Mouse (Mus musculus): ENCODE data around the gene Agap1. TPM values are rescaled to one million over a fixed set of nuclear protein-coding genes. Genes with fewer than 3 reads are reported as not detected.

The Agap1 gene
- polyA plus RNA-seq, 1 experiment from 2014 or later, result 27.2 TPM

DNA sequence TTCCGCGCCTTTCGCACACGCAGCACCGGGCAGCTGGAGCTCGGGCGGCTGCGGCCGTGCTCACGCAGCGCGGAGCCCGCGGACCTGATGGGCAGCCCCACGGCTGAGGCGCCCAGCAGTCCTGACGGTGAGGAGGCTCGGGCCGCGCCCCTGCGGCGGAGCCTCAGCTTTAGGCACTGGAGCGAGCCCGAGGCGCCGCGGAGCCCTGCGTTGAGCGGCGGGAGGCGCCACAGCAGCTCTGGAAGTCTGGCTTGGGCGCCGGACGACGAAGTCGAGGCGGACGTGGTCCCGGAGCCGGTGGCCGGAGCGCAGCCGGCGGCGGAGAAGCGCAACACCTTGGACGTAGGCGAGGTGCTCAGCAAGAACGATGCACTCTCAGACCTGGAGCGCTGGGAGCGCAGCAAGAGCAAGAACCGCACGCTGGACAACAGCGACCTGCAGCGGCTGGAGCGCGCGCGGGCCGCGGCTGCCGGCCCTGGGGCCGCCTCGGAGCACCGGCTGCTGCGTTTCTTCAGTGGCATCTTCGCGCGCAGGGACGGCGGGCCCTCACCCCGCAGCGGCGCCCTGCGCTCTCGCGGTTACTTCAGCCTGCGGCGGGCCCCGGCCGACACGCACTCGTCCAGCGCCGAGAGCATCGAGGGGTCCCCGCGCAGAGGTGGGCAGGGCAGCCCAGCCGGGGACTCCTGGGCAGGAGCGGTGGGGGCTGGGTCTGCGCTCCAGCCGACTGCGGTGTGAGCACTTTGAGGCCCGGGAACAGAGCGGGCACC is 126.6 kb downstream of the Agap1 start:
- Histone ChIP-seq H3K4me1 (replicated peaks) (peaks cover 91% of the 10 kb centered on the region), H3K27me3 (ENCODE audit: insufficient read depth, poor library complexity, severe bottlenecking) (peaks cover 19% of the 10 kb centered on the region), H3K27ac (peak overlapping the region; percentile 94), H3K9me3 (no peaks in the 10 kb centered on the region), H3K36me3 (no peaks in the 10 kb centered on the region), H3K4me3 (peak overlapping the region; percentile 86)
- WGBS, result under 1% methylated on average over 95 of the region's 95 CpGs
- peak; percentile 75 for DNase-seq (ENCODE audit: low spot score)

DNA sequence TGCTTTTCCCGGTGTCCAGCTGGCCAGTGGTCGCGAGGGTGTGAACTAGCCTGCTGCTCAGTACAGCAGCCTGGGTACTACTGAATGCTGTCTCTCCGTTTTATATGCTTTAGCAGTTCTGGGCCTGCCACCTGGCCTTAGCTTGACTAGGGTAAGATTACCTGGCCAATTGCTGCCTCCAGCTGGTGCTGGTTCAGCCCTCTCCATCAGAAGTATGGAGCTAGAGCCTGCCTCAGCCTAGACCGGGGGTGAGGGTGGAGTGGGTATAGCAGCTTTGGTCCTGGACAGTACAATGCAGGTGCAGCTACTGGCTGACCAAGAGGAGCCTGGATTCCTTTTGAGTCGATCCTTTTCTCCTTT is 127.1 kb downstream of the Agap1 start:
- 15% methylated on average over 6 of the region's 6 CpGs for WGBS
- no peaks in the 10 kb centered on the region for H3K36me3 ChIP-seq
- no peaks in the 10 kb centered on the region for H3K9me3 ChIP-seq
- no peak for DNase-seq (ENCODE audit: low spot score)
- H3K4me1 ChIP-seq (replicated peaks), result peaks cover 91% of the 10 kb centered on the region
- H3K4me3 ChIP-seq, result peak overlapping the region; percentile 86
- peaks cover 19% of the 10 kb centered on the region for H3K27me3 ChIP-seq (ENCODE audit: insufficient read depth, poor library complexity, severe bottlenecking)
- peak overlapping the region; percentile 94 for H3K27ac ChIP-seq

GRCm38 (mm10) chr1:89583369-89583768 is 128.8 kb downstream of the Agap1 start:
- H3K4me1 ChIP-seq (replicated peaks), result peaks cover 90% of the 10 kb centered on the region
- 87% methylated on average over 5 of the region's 5 CpGs for WGBS
- H3K9me3 ChIP-seq, result no peaks in the 10 kb centered on the region

DNA sequence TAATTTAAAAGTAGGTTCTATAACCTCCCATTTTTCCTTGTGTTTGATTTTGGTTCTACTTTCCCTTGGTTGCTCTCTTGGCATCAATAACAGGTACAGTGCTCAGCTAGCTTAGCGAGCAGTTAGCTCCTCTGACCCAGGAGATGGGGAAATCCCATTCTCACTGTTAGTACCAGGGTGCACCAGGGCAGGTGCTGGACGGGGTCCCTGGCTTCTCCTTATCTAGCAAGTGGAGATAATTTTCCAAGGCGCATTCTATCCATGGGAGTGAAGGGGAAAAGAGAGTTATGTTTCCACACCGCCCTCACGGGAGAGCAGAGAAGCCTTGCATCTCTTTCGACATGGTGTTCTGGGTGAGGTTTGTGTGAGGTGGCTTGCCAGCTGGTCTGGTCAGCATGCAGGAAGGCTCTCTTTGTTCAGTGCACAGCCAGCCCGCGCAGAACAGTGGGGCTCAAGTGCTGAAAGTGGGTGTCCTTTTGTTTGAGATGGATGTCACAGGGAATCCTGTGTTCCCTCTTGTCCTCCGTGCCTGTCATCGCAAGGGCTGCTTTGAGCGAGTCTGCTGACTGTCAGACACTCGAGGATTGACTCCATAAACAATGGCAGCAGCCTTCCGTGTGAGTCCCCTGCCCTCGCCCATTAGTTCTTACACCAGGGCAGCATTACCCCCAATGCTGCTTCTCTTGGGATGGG is 132.5 kb downstream of the Agap1 start:
- peaks cover 53% of the 10 kb centered on the region for H3K4me1 ChIP-seq (replicated peaks)
- H3K27me3 ChIP-seq (ENCODE audit: insufficient read depth, poor library complexity, severe bottlenecking), result peaks cover 8% of the 10 kb centered on the region
- H3K9me3 ChIP-seq, result peaks cover 14% of the 10 kb centered on the region
- DNase-seq (ENCODE audit: low spot score), result no peak
- peaks cover 19% of the 10 kb centered on the region for H3K36me3 ChIP-seq
- H3K4me3 ChIP-seq, result no peak overlapping the region
- 46% methylated on average over 14 of the region's 14 CpGs for WGBS
- peak overlapping the region; percentile 60 for H3K27ac ChIP-seq

More at GRCm38 (mm10) chr1:89583369-89583768, 128.8 kb downstream of the Agap1 start:
- Histone ChIP-seq H3K27ac (no peak overlapping the region), H3K4me3 (no peak overlapping the region), H3K36me3 (no peaks in the 10 kb centered on the region), H3K27me3 (ENCODE audit: insufficient read depth, poor library complexity, severe bottlenecking) (peaks cover 19% of the 10 kb centered on the region)
- no peak for DNase-seq (ENCODE audit: low spot score)

- Histone ChIP-seq H3K27me3 (ENCODE audit: insufficient read depth, poor library complexity, severe bottlenecking) (no peaks in the 10 kb centered on the region), H3K4me3 (no peak overlapping the region)
- 43% methylated on average over 4 of the region's 4 CpGs for WGBS
Observed at GRCm38 (mm10) chr1:89588154-89588553, 133.5 kb downstream of the Agap1 start.

GRCm38 (mm10) chr1:89590994-89591393 is 136.4 kb downstream of the Agap1 start:
- Histone ChIP-seq H3K27me3 (ENCODE audit: insufficient read depth, poor library complexity, severe bottlenecking) (no peaks in the 10 kb centered on the region), H3K36me3 (peaks cover 33% of the 10 kb centered on the region), H3K27ac (no peak overlapping the region), H3K4me3 (no peak overlapping the region), H3K4me1 (replicated peaks) (peaks cover 37% of the 10 kb centered on the region), H3K9me3 (peaks cover 16% of the 10 kb centered on the region)
- DNase-seq (ENCODE audit: low spot score), result no peak
- 91% methylated on average over 7 of the region's 7 CpGs for WGBS

More at GRCm38 (mm10) chr1:89588154-89588553, 133.5 kb downstream of the Agap1 start:
- Histone ChIP-seq H3K9me3 (peaks cover 16% of the 10 kb centered on the region), H3K27ac (0 out of 2 replicates have a peak overlapping the region, but pooled peaks have one; percentile 60), H3K36me3 (peaks cover 24% of the 10 kb centered on the region), H3K4me1 (replicated peaks) (peaks cover 43% of the 10 kb centered on the region)
- no peak for DNase-seq (ENCODE audit: low spot score)

DNA sequence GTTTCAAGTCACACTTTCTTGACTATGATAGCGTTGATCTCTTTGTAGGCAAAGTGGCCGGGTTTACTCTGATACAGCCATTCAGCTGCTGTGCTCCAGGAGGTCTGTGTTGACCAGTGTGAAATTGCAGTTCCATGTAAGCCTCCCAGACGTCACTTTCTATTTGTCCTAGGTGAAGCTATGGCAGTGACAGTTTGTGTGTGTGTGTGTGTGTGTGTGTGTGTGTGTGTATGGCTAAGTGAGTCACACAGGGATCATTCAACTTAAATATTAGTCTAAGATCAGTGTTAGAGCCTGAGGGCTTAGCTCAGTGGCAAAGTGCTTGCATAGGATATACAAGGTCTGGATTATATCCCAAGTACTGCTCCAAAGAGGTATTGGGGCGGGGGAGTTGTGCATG is 138.6 kb downstream of the Agap1 start:
- H3K36me3 ChIP-seq, result peaks cover 33% of the 10 kb centered on the region

DNA sequence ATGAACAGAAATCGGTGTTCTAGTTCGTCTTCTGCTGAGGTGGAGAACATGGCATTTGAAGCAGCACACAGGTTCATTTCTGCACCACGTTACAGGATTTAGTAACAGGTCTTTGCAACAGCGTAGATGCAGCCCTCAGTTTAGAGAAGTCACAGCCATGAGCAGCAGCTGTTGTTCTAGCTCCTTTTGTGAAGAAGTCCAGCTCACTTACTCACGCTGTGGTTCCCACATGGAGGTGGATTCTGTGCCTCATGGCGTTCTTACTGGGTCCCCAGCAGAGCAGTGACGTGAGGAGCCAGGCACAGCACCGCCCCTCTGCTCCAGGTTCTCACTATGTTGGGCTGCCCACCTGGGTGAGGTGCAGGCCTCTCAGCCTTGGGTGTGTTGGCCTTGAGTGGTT is 140.4 kb downstream of the Agap1 start:
- H3K4me3 ChIP-seq, result no peak overlapping the region
- 91% methylated on average over 8 of the region's 8 CpGs for WGBS
- DNase-seq (ENCODE audit: low spot score), result no peak
- peaks cover 16% of the 10 kb centered on the region for H3K9me3 ChIP-seq
- no peak overlapping the region for H3K27ac ChIP-seq
- H3K27me3 ChIP-seq (ENCODE audit: insufficient read depth, poor library complexity, severe bottlenecking), result no peaks in the 10 kb centered on the region
- peaks cover 46% of the 10 kb centered on the region for H3K4me1 ChIP-seq (replicated peaks)
- H3K36me3 ChIP-seq, result peaks cover 30% of the 10 kb centered on the region

More for the DNA sequence above, 138.6 kb downstream of the Agap1 start:
- H3K4me1 ChIP-seq (replicated peaks), result peaks cover 29% of the 10 kb centered on the region
- 83% methylated on average over 4 of the region's 4 CpGs for WGBS
- H3K9me3 ChIP-seq, result peaks cover 16% of the 10 kb centered on the region
- no peak overlapping the region for H3K27ac ChIP-seq
- H3K27me3 ChIP-seq (ENCODE audit: insufficient read depth, poor library complexity, severe bottlenecking), result no peaks in the 10 kb centered on the region
- DNase-seq (ENCODE audit: low spot score), result no peak
- no peak overlapping the region for H3K4me3 ChIP-seq

DNA sequence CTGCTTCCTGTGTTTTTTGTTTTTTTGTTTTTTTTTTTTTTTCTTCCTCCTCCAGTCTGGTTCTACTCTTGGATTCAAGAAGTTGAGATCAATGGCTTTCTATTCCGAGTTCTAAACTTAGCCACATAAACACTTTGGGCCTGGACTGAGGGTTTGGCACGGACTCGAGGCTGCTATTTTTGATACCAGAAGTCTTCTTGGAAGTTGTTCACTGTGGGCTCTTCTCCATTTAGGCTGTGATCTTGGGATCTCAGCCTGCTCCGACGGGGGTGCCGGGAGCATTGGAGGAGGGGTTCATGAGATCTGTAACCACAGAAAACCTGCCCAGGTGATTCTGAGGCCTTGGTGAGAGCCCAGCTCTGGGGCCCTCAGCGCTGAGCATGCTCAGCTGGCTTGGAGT is 140.8 kb downstream of the Agap1 start:
- WGBS, result 93% methylated on average over 7 of the region's 7 CpGs
- peaks cover 50% of the 10 kb centered on the region for H3K4me1 ChIP-seq (replicated peaks)
- no peak overlapping the region for H3K4me3 ChIP-seq

GRCm38 (mm10) chr1:89596223-89596622 is 141.6 kb downstream of the Agap1 start:
- Histone ChIP-seq H3K4me3 (no peak overlapping the region), H3K36me3 (peaks cover 24% of the 10 kb centered on the region), H3K27ac (no peak overlapping the region), H3K4me1 (replicated peaks) (peaks cover 58% of the 10 kb centered on the region), H3K9me3 (peaks cover 11% of the 10 kb centered on the region), H3K27me3 (ENCODE audit: insufficient read depth, poor library complexity, severe bottlenecking) (no peaks in the 10 kb centered on the region)
- DNase-seq (ENCODE audit: low spot score), result no peak
- WGBS, result 89% methylated on average over 2 of the region's 2 CpGs

More for the DNA sequence above, 140.8 kb downstream of the Agap1 start:
- no peak overlapping the region for H3K27ac ChIP-seq
- H3K27me3 ChIP-seq (ENCODE audit: insufficient read depth, poor library complexity, severe bottlenecking), result no peaks in the 10 kb centered on the region
- peaks cover 16% of the 10 kb centered on the region for H3K9me3 ChIP-seq
- peaks cover 30% of the 10 kb centered on the region for H3K36me3 ChIP-seq
- no peak for DNase-seq (ENCODE audit: low spot score)

DNA sequence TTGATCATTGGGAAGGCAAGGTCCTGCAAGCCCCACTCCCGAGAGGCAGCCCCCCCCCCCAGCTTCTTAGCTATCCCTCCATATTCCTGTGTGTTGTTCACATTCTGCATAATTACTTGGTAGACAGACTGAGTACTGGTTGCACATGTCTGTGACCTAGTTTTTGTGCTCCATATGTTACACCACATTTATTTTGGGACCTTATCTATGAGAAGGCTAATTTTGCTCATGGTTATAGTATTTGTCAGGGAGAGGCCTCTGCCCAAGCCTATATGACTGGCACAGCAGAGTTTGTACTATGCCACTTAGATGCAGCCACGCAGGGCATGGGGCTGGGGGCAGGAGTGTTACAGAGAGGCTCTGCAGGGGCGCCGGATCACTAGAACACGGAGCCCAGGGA is 144.3 kb downstream of the Agap1 start:
- Histone ChIP-seq H3K9me3 (no peaks in the 10 kb centered on the region), H3K27me3 (ENCODE audit: insufficient read depth, poor library complexity, severe bottlenecking) (no peaks in the 10 kb centered on the region), H3K36me3 (peaks cover 7% of the 10 kb centered on the region; the same call in 1 of the 2 replicates), H3K4me3 (no peak overlapping the region), H3K27ac (no peak overlapping the region), H3K4me1 (replicated peaks) (peaks cover 80% of the 10 kb centered on the region)
- WGBS, result 93% methylated on average over 5 of the region's 5 CpGs
- no peak for DNase-seq (ENCODE audit: low spot score)

DNA sequence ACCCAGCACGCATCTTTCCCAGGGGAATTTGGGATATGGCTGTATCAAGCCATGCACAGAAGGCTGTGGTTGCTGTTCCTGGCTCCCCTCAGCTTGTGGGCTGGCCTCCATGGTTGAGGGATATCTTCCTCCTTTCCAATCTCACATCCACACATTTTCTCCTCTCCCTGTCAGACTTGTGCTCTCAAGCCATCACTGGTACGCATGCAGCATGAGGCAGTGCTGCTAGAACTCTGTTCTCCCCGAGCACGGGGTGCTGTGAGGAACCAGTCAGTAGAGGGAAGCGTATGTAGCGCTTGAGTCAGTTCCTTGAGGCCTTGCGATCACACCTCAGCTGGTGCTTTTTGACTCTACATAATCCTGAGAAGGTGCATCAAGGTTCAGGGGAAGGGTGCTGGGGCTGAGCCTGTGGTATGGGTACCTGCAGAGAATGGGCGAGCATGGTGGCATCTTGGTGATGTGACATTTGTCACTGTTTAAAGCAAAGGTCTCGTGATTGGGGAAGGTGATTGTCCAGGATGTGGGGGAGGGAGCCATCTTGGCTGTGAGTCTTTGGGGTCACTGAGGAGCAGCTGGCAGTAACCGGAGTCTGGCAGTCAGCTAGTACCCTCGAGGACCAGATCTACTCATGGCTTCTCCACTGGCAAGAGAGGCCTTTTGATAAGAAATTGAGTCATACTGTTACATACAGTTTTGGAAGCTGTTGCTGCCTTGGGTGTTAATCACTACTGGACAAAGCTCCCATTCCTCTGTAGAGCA is 145.6 kb downstream of the Agap1 start:
- H3K27ac ChIP-seq, result peak overlapping the region; percentile 40
- peaks cover 3% of the 10 kb centered on the region; the same call in 1 of the 2 replicates for H3K36me3 ChIP-seq
- DNase-seq (ENCODE audit: low spot score), result no peak
- H3K27me3 ChIP-seq (ENCODE audit: insufficient read depth, poor library complexity, severe bottlenecking), result no peaks in the 10 kb centered on the region
- peaks cover 69% of the 10 kb centered on the region for H3K4me1 ChIP-seq (replicated peaks)
- no peak overlapping the region for H3K4me3 ChIP-seq
- WGBS, result 87% methylated on average over 11 of the region's 11 CpGs
- H3K9me3 ChIP-seq, result no peaks in the 10 kb centered on the region

All from hindbrain, embryonic 10.5 days (tissue).